In the genomic region with DNA sequence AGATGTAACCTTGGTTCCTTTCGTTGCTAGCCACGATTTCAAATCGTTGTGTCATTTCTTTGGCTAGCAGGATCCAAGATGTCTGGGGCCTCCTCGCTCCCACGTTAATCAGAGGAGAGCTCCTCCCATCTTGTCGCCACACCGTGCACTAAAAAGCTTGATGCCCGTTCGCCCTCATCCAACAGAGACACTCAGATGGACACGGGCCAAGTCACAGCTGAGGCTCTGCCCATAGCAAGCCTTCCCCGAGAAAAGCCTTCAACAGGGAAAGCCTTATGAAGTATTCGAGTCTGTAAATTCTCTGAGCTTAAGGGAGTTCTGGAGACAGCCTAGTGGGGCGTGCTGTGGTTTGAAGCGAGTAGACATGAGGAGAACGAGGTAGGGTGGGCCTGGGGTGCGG, we compare ENCODE assay signal across 25 mouse cellular contexts.
DNase-seq lines count a peak whose midpoint lies in the region.
"Had no signal": no experiment of that assay in that cellular context is flagged by ENCODE, and none has a peak within 500 bp of the region (broad histone marks: within the 10 kb centered on the region; RNA-seq: fewer than 3 reads in every experiment).

No protein-coding gene starts in this region.

- H3K4me3 ChIP-seq in heart, embryonic 10.5 days: no peak overlapping the region
- no peak overlapping the region for H3K4me3 ChIP-seq in limb, embryonic 10.5 days
- H3K4me3 ChIP-seq: forebrain, embryonic 15.5 days; heart, embryonic 15.5 days; hindbrain, embryonic 15.5 days; kidney, embryonic 15.5 days; left cerebral cortex, adult 2 months; limb, embryonic 12.5 days; liver, embryonic 12.5 days; midbrain, embryonic 12.5 days; neural tube, embryonic 15.5 days had no signal

- H3K9me3 ChIP-seq in heart, embryonic 10.5 days: no peaks in the 10 kb centered on the region
- H3K9me3 ChIP-seq in limb, embryonic 10.5 days (replicated peaks): no peaks in the 10 kb centered on the region
- H3K9me3 ChIP-seq: forebrain, embryonic 15.5 days; G1E; heart, embryonic 15.5 days; hindbrain, embryonic 15.5 days; kidney, embryonic 15.5 days; limb, embryonic 12.5 days; liver, embryonic 12.5 days; midbrain, embryonic 12.5 days; neural tube, embryonic 15.5 days had no signal

- DNase-seq in cerebellum, postnatal 10 days: peak; percentile 85 to 89
- DNase-seq in cerebellum, adult 11 months: no peak
- DNase-seq in heart, embryonic 10.5 days (ENCODE audit: low spot score): no peak
- DNase-seq in heart, adult 9 months (ENCODE audit: low spot score in 2 of 2): no peak
- peak; percentile 25 for DNase-seq in lung, postnatal 10 days
- DNase-seq in lung, postnatal 25 days (ENCODE audit: low spot score): no peak
- DNase-seq in Muller cell, postnatal 12 days (ENCODE audit: inconsistent ontology term): peak; percentile 34
- no peak for DNase-seq in limb, embryonic 10.5 days (ENCODE audit: low spot score)
- DNase-seq: adrenal gland, postnatal 25 days; kidney, postnatal 4 days; layer of hippocampus, adult 9-11 months; lung, adult 2 months; lung, postnatal 4 days; right cerebral cortex, postnatal 25 days had no signal

- H3K4me1 ChIP-seq in heart, embryonic 10.5 days: peaks cover 33% of the 10 kb centered on the region
- H3K4me1 ChIP-seq in limb, embryonic 10.5 days: 0 out of 2 replicates have a peak, but pooled peaks cover 5% of the 10 kb centered on the region
- H3K4me1 ChIP-seq: limb, embryonic 12.5 days; liver, embryonic 12.5 days; midbrain, embryonic 12.5 days had no signal

- H3K27ac ChIP-seq in heart, embryonic 10.5 days: 0 out of 2 replicates have a peak overlapping the region, but pooled peaks have one; percentile 22
- no peak overlapping the region for H3K27ac ChIP-seq in limb, embryonic 10.5 days
- H3K27ac ChIP-seq: forebrain, embryonic 15.5 days; heart, embryonic 15.5 days; hindbrain, embryonic 15.5 days; kidney, embryonic 15.5 days; left cerebral cortex, adult 2 months; limb, embryonic 12.5 days; liver, embryonic 12.5 days; midbrain, embryonic 12.5 days; neural tube, embryonic 15.5 days; stomach, postnatal 0 days had no signal

- 78% methylated on average over 16 of the region's 16 CpGs for WGBS in heart, embryonic 10.5 days
- WGBS in limb, embryonic 10.5 days: 85% methylated on average over 16 of the region's 16 CpGs

- peaks cover 5% of the 10 kb centered on the region; the same call in 1 of the 2 replicates for H3K36me3 ChIP-seq in heart, embryonic 10.5 days
- H3K36me3 ChIP-seq in limb, embryonic 10.5 days: no peaks in the 10 kb centered on the region
- H3K36me3 ChIP-seq: forebrain, embryonic 15.5 days; G1E; hindbrain, embryonic 15.5 days; kidney, embryonic 15.5 days; limb, embryonic 12.5 days; liver, embryonic 12.5 days; midbrain, embryonic 12.5 days; neural tube, embryonic 15.5 days had no signal

- H3K27me3 ChIP-seq in heart, embryonic 10.5 days (ENCODE audit: insufficient read depth, poor library complexity, severe bottlenecking): peaks cover 5% of the 10 kb centered on the region; the same call in 1 of the 2 replicates
- H3K27me3 ChIP-seq in limb, embryonic 10.5 days (ENCODE audit: low read depth, poor library complexity, severe bottlenecking): no peaks in the 10 kb centered on the region
- H3K27me3 ChIP-seq: forebrain, embryonic 15.5 days; heart, embryonic 15.5 days; hindbrain, embryonic 15.5 days; kidney, embryonic 15.5 days; limb, embryonic 12.5 days; liver, embryonic 12.5 days; midbrain, embryonic 12.5 days; neural tube, embryonic 15.5 days had no signal

Comparison
In these comparisons a context has a peak if more than half of its experiments do, and no peak if none do; other contexts are left out.
1. DNase-seq: peak in cerebellum, postnatal 10 days (2 of 2), lung, postnatal 10 days (single experiment) and Muller cell, postnatal 12 days (single experiment); none in cerebellum, adult 11 months (single experiment), heart, embryonic 10.5 days (single experiment), heart, adult 9 months (0 of 2), lung, postnatal 25 days (single experiment) and limb, embryonic 10.5 days (single experiment).